Mouse (Mus musculus) G1E (cell line): ENCODE results near the gene Mycbpap.

Experiments
- CTCF ChIP-seq: IDR thresholded peaks from 2 replicates; pipeline ENCODE4 v1.5.1; 2012; ENCODE audit warnings: low read depth, low read length, inconsistent platforms, mixed read lengths
- POLR2AphosphoS5 ChIP-seq: IDR thresholded peaks from 2 replicates; pipeline ENCODE4 v1.6.1; 2012; ENCODE audit warnings: low read depth, low read length, inconsistent platforms; ENCODE audit not compliant: insufficient replicate concordance
- TAL1 ChIP-seq: conservative IDR thresholded peaks from 2 replicates; pipeline ENCODE4 v1.6.1; 2012; ENCODE audit warnings: low read depth, low read length, inconsistent platforms, mixed read lengths

- TF ChIP-seq CTCF, result no peak
- TF ChIP-seq POLR2AphosphoS5, result no peak
- TF ChIP-seq TAL1, result no peak
Observed at GRCm38 (mm10) chr11:94466333-94466855, 55.1 kb downstream of the Mycbpap start.
